ENCODE assay signal across 8 mouse cellular contexts in genomic region chr6:113076686-113077516, GRCm38 (mm10). TPM values are rescaled to one million over a fixed set of nuclear protein-coding genes. Genes with fewer than 3 reads are reported as not detected.
A peak's percentile ranks its signal among the peaks of the same experiment; 100 is the strongest.
DNase-seq lines count a peak whose midpoint lies in the region; ATAC-seq and TF ChIP-seq lines count a peak whose summit lies in the region.

Gene Setd5, plus strand, starts transcription at chr6:113077365.

- peak; percentile 95 for TF ChIP-seq POLR2A in ES-Bruce4 (IDR thresholded peaks at IDR 0.05; ENCODE audit: insufficient read depth, low read length)

- H3K27ac ChIP-seq in ES-Bruce4 (ENCODE audit: insufficient read depth, low read length), result peak within 1 kb of the TSS; percentile 99
- peak within 1 kb of the TSS; percentile 99 for H3K27ac ChIP-seq in forebrain, embryonic 13.5 days
- H3K27ac ChIP-seq in liver, postnatal 0 days (ENCODE audit: low read depth), result peak within 1 kb of the TSS; percentile 100
- peak within 1 kb of the TSS; percentile 99 for H3K27ac ChIP-seq in neural tube, embryonic 14.5 days (ENCODE audit: low read depth, low read length)

- H3K4me3 ChIP-seq in ES-Bruce4 (ENCODE audit: low read depth, low read length), result peak within 1 kb of the TSS; percentile 100
- H3K4me3 ChIP-seq in forebrain, embryonic 13.5 days, result peak within 1 kb of the TSS; percentile 73
- H3K4me3 ChIP-seq in liver, postnatal 0 days (ENCODE audit: low read depth, low read length), result peak within 1 kb of the TSS; percentile 85
- H3K4me3 ChIP-seq in neural tube, embryonic 14.5 days (ENCODE audit: low read depth, low read length), result peak within 1 kb of the TSS; percentile 91

- H3K36me3 ChIP-seq in ES-Bruce4 (ENCODE audit: control insufficient read depth, insufficient read depth, low read length, poor library complexity, severe bottlenecking), result 0 out of 2 replicates have a peak, but pooled peaks cover 3% of the 10 kb centered on the region
- no peaks in the 10 kb centered on the region for H3K36me3 ChIP-seq in forebrain, embryonic 13.5 days (ENCODE audit: poor library complexity, severe bottlenecking)
- no peaks in the 10 kb centered on the region for H3K36me3 ChIP-seq in liver, postnatal 0 days (replicated peaks; ENCODE audit: insufficient read depth, low read length)
- no peaks in the 10 kb centered on the region for H3K36me3 ChIP-seq in neural tube, embryonic 14.5 days (ENCODE audit: control insufficient read depth, insufficient read depth, low read length)

- H3K9ac ChIP-seq in ES-Bruce4 (ENCODE audit: low read depth, poor library complexity, severe bottlenecking), result peak within 1 kb of the TSS; percentile 96
- H3K9ac ChIP-seq in forebrain, embryonic 13.5 days, result peak within 1 kb of the TSS; percentile 94
- peak within 1 kb of the TSS; percentile 99 for H3K9ac ChIP-seq in liver, postnatal 0 days (replicated peaks)
- peak within 1 kb of the TSS; percentile 96 for H3K9ac ChIP-seq in neural tube, embryonic 14.5 days (replicated peaks; ENCODE audit: low read depth, low read length)

- peak; percentile 88 for ATAC-seq in cerebellum, adult (ENCODE audit: insufficient number of reproducible peaks, low FRiP score, low TSS enrichment)
- ATAC-seq in forebrain, embryonic 13.5 days, result peak; percentile 95
- peak; percentile 81 for ATAC-seq in liver, postnatal 0 days
- peak; percentile 95 for ATAC-seq in neural tube, embryonic 14.5 days (ENCODE audit: low read depth)

- H3K27me3 ChIP-seq in ES-Bruce4 (ENCODE audit: control insufficient read depth, insufficient read depth, low read length, poor library complexity, severe bottlenecking), result no peaks in the 10 kb centered on the region
- H3K27me3 ChIP-seq in forebrain, embryonic 13.5 days, result no peaks in the 10 kb centered on the region
- no peaks in the 10 kb centered on the region for H3K27me3 ChIP-seq in liver, postnatal 0 days (ENCODE audit: insufficient read depth, low read length)
- no peaks in the 10 kb centered on the region for H3K27me3 ChIP-seq in neural tube, embryonic 14.5 days (ENCODE audit: control insufficient read depth, insufficient read depth, low read length)

- 0 out of 2 replicates have a peak, but pooled peaks have one; percentile 8 for TF ChIP-seq EP300 in ES-Bruce4 (IDR thresholded peaks at IDR 0.05; ENCODE audit: insufficient read depth, low read depth, low read length)
- TF ChIP-seq EP300 in liver, postnatal 0 days (IDR thresholded peaks at IDR 0.05; ENCODE audit: low read depth), result peak; percentile 55

- peak; percentile 99 for DNase-seq in heart, postnatal 10 days
- no peak for DNase-seq in large intestine, adult 2 months (ENCODE audit: low read depth, low spot score)
- DNase-seq in liver, postnatal 0 days, result peak; percentile 98
- peak; percentile 99 for DNase-seq in testis, postnatal 10 days (ENCODE audit: low spot score)

- TF ChIP-seq CTCF in ES-Bruce4 (IDR thresholded peaks at IDR 0.05; ENCODE audit: low read depth, low read length), result no peak
- no peak for TF ChIP-seq CTCF in liver, postnatal 0 days (IDR thresholded peaks at IDR 0.05; ENCODE audit: low read depth)

- no peaks in the 10 kb centered on the region for H3K9me3 ChIP-seq in ES-Bruce4 (replicated peaks; ENCODE audit: control insufficient read depth, insufficient read depth, low read length, poor library complexity, severe bottlenecking)
- H3K9me3 ChIP-seq in forebrain, embryonic 13.5 days (replicated peaks), result no peaks in the 10 kb centered on the region
- H3K9me3 ChIP-seq in liver, postnatal 0 days (ENCODE audit: low read length), result no peaks in the 10 kb centered on the region
- H3K9me3 ChIP-seq in neural tube, embryonic 14.5 days (ENCODE audit: control insufficient read depth, low read length), result no peaks in the 10 kb centered on the region

- peak within 1 kb of the TSS; percentile 93 for H3K4me2 ChIP-seq in forebrain, embryonic 13.5 days
- H3K4me2 ChIP-seq in liver, postnatal 0 days (ENCODE audit: low read depth, low read length), result peak within 1 kb of the TSS; percentile 86
- peak within 1 kb of the TSS; percentile 98 for H3K4me2 ChIP-seq in neural tube, embryonic 14.5 days (ENCODE audit: low read depth, low read length)

- WGBS in forebrain, embryonic 13.5 days, result 1% methylated on average over 50 of the region's 91 CpGs
- WGBS in large intestine, adult 2 months, result under 1% methylated on average over 76 of the region's 91 CpGs
- 2% methylated on average over 64 of the region's 91 CpGs for WGBS in liver, postnatal 0 days (ENCODE audit: insufficient replicate concordance)
- 0% methylated on average over 60 of the region's 91 CpGs for WGBS in neural tube, embryonic 14.5 days

- no peaks in the 10 kb centered on the region for H3K4me1 ChIP-seq in ES-Bruce4 (ENCODE audit: control insufficient read depth, insufficient read depth, low read length)
- H3K4me1 ChIP-seq in forebrain, embryonic 13.5 days, result peaks cover 54% of the 10 kb centered on the region
- H3K4me1 ChIP-seq in liver, postnatal 0 days (ENCODE audit: insufficient read depth), result peaks cover 22% of the 10 kb centered on the region
- peaks cover 33% of the 10 kb centered on the region for H3K4me1 ChIP-seq in neural tube, embryonic 14.5 days (ENCODE audit: control insufficient read depth, insufficient read depth, low read length)

- intact Hi-C loops in heart, postnatal 10 days (cut with DNase I), result loop anchor here (2.0 kb wide), 1 partner anchor 30 kb away; the partner anchor contains the start of gene Thumpd3

RNA-seq across cellular contexts. Expression of gene Setd5, which starts in this region (rescaled TPM):
- 228 and 233 TPM in 2 replicates for polyA plus RNA-seq in ES-Bruce4 (2011; ENCODE audit: insufficient read depth, insufficient read length, low read depth, missing spikeins)
- 56.9 and 63.3 TPM in 2 replicates for polyA plus RNA-seq in forebrain, embryonic 13.5 days (2015; fragmentation: Nextera tagmentation; extraction: Ambion mirVana)
- 10 to 100 TPM; 70.3 to 74.2 TPM for total RNA-seq in heart, postnatal 10 days (2021)
- polyA plus RNA-seq in large intestine, adult 2 months (2012; rRNA removed), result 23.2 and 31.5 TPM in 2 replicates
- polyA plus RNA-seq in liver, postnatal 0 days (2015; fragmentation: Nextera tagmentation; extraction: Ambion mirVana), result 17.3 and 19.7 TPM in 2 replicates
- 56.3 and 63.1 TPM in 2 replicates for polyA plus RNA-seq in neural tube, embryonic 14.5 days (2014; fragmentation: Nextera tagmentation; extraction: Ambion mirVana)
